Mouse (Mus musculus) layer of hippocampus, postnatal 10 days (tissue): ENCODE measurements around the gene Odf3b. TPM values are rescaled to one million over a fixed set of nuclear protein-coding genes. Genes with fewer than 3 reads are reported as not detected.
A peak's percentile ranks its signal among the peaks of the same experiment; 100 is the strongest.

Experiments used
- DNase-seq, 2 experiments: peaks; one replicate each; pipeline ENCODE4 v3.0.0; 2021; ENCODE audit warnings: low spot score in 2 of 2
- total RNA-seq, 2 experiments: library from RNA; stranded (reverse); gene quantifications; 2 replicates each; pipeline ENCODE4 v1.2.3; 2021

Odf3b gene
- total RNA-seq, 2 experiments from 2014 or later: 3.7 to 4.2 TPM

DNA sequence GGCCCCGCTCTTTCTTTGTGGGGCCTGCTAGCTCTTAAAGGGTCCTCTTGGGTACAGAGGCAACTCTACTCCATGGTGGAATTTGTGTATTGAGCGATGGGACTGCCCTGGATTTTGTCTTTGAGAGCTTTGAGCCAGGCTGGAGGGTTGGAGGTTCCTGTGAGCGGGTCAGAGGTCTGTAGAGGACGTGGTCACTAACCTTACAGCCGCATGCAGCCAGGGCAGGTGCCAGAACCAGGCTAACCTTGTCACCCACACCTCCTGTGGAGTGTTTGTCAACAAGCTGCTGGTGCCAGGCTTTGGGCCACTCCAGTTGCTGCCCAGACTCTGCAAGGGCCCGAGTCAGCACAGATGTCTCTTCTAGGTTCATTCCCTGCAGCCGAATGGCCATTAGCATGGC, 3.0 kb downstream of the Odf3b start:
- DNase-seq: no peak

DNA sequence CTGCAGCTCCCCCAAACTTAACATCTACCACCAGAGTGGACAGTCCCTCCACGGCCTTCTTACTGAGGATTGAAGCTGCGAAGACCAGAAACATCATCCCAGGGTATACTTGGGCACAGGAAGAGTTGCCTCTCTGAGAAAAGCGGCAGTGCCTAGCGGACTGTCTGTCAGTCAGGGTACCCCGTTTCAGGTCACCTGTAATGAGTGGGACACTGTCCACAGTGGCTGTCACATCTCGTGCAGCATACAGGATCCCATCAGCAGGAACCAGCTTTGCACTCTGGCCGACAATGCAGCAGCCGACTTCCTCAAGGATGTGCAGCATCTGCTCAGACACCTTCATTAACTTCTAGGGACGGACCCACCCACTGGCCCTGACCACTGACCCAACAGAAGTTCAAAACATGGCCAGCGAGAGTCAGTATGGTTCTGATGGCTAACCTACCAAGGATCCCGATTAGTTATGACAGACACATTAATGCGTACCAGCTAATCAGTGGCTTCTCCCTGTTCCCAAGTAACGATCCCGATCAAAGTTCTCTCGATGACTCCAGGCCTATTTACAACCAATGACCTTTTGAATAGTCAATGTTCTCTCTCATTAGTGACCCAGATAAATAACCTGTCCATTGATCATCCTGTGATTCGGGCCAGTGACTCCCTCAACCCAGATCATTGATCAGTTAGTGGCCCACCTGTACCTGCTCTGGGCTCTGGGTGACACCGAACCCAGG, 4.1 kb downstream of the Odf3b start:
- no peak for DNase-seq

GRCm38 (mm10) chr15:89374340-89374739, 4.7 kb downstream of the Odf3b start:
- no peak for DNase-seq

DNA sequence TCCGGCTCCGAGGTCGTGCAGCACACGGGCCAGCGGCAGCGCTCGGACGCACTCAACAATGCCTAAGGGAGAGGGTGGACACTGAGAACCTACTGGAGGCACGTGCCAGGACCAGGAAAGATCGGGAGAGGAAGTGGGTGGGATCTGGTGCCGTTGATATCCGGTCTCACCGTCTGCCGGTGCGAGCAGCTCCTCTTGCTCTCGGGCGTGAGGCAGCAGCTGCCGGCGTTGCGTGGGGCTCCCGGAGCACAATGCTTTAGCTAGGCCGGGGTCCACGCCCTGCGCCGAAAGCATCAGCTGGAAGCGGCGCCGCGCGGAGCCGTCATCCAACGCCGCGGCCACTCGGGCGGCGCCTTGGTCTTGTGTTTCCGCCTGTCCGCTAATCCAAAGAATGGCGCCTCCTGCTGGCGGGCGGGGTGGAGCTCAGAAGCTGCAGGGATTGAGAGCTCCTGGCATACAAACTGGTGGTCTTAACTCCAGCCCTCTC, 5.3 kb downstream of the Odf3b start, which contains the start of gene Sco2:
TSS of gene Sco2 (minus strand) at position 85 of the 487 bp plus-strand sequence.
- peak; percentile 97 to 98 for DNase-seq

DNA sequence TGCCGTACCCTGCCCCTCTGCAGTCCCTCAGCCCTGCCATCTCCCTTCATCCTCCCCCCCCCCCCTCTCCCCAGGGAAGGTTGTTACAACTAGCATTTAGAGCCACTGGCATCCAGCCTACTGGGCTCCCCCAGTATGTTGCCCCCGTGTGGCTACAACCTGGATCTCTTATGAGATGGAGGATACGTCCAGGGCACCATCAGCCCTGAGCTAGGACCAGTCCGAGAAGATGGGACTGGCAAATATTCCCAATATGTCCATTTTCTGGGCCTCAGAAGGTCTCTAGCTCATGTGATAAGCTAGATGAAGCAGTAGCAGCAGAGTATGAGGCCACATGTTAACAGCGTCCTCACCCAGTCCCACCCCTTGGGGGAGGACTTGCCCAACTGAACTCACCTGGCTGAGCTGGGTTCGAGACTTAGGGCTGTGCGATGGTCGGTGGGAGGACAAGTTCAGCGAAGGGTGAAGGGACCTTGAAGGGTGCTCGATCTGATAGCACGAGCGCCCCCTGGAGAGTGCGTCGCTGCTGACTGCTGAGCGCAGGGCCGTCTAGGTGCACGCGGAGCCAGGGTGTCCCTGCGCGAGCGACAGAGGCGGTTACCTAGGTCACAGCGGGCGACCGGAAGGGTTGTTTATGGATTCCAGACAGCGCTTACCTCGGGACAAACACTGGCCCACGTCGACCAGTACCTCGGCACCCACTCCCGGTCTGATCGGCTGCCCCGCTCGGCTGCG, 5.9 kb downstream of the Odf3b start:
- DNase-seq: peak; percentile 88 to 89

DNA sequence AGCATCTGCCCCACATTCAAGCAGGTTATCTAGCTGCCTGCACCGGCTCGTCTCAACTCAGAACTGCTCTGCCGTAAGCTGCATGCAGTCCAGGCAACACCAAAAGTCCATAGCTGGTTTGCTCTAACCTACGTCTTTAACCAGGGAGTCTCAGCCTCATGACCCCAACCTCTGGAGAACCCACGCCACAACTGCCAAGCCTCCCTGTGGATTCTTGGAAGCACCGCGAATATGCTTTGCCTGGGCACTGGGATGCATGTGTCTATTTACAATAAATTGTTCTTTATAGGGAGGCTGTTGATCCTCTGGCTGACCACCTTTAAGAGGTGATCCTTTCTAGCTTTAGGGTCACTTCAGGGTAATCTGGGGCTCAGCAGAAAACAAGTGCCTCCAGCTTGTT, 6.5 kb downstream of the Odf3b start:
- peak in 1 of 2 experiments; percentile 17 for DNase-seq

GRCm38 (mm10) chr15:89372068-89372467, 7.0 kb downstream of the Odf3b start:
- peak in 1 of 2 experiments; percentile 14 for DNase-seq

DNA sequence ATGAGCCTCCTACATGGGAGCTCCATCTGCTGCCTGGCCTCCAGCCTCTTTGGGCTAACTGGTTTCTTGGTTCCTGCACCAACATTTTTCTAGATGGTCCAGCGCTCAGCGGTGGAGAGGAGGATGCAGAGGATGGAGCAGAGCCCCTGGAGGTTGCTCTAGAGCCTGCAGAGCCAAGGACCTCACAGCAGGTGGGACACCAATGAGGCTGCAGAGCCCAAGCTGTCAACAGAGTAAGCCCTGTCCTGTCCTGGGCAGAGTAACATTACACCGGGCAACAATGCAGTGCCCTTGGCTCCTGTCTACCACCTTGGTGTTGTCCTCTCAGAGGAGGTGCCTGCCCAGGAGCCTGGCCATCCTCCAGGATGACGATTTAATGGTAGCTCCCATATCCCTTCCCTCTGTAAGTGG, 13.9 kb downstream of the Odf3b start:
- no peak for DNase-seq

- DNase-seq: no peak
Measured at GRCm38 (mm10) chr15:89363051-89363450, 16.0 kb downstream of the Odf3b start.

DNA sequence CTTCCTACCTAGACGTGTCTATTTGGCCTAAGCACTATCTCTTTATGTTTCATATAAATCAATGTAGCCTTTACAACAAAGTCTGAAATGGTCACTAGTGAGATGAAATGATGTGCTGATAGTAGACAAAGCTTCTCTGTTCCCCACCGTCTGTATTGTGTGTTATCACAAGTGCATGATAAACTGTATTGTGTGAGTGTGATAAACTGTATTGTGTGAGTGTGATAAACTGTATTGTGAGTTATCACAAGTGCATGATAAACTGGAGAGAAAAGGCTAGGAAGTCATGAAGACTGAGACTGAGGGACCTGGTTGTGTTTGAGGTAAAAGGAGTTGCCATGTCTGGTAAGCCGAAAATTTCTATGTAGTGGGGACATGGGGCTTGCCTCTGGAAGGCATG, 20.3 kb downstream of the Odf3b start:
- DNase-seq: no peak

GRCm38 (mm10) chr15:89356372-89356771, 22.7 kb downstream of the Odf3b start:
- peak; percentile 74 to 79 for DNase-seq

DNA sequence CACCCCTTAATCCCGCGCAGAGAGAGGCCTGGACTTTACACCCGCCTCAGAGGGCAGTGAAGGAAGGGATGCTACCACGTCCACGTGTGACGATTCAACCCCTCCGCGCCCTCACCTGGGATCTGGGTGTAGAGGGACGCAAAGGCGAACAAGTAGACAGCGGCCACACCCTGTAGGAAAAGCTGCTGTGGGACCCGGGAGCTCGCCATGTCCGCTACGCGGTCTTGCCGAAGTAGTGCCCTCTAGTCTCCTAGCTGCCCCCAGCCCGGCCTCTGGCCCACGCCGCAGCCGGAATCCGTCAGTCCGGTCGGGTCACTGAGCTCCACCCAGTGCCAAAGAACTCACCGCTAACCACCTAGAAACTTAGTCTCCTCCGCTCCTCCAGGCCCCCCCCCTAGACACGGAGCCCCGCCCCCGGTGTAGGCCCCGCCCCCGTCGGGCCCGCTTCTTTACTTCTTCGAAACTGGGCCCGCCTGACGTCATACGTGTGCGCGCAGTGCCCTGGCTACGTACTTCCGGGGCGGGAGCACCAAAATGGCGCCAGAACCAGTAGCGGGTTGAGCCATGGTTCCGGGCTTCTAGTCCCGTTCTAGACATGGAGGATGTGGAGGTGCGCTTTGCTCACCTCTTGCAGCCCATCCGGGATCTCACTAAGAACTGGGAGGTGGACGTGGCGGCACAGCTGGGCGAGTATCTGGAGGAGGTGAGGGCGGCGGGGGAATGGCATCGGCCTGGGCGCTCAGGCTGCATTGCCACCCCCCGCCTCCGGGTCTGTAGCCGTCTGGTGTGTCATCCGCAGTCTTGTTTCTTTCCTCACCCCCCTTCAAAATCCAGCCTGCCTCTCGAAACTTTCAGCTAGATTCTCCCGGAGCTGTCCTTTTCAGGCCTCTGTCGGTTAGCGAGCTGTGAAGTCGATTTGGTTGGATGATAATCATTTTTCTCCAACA, 23.6 kb downstream of the Odf3b start, which contains the start of the genes Lmf2 and Ncaph2:
TSS of gene Lmf2 (minus strand) at position 419 of the 947 bp plus-strand sequence.
TSS of gene Ncaph2 (plus strand) at position 479 of the 947 bp plus-strand sequence.
- peak; percentile 94 to 95 for DNase-seq

DNA sequence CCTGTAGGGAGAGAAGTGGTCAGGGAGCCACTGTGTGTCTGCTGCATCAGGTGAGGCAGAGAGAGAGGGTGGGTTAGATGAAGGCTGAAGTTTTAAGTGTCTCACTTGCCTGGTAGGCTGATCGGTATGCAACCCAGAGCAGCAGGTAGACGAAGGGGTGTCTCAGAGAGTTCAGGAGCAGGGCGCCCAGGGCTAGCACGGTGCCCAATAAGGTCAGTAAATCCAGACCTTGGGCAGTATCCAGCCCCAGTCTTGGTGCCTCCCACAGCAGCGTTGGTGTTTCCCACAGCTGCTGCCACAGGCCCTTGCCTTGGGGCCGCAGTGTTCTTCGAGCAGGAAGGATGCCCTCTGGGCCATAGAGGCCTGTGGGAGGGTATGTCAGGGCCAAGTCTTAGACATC, 24.6 kb downstream of the Odf3b start:
- no peak for DNase-seq

DNA sequence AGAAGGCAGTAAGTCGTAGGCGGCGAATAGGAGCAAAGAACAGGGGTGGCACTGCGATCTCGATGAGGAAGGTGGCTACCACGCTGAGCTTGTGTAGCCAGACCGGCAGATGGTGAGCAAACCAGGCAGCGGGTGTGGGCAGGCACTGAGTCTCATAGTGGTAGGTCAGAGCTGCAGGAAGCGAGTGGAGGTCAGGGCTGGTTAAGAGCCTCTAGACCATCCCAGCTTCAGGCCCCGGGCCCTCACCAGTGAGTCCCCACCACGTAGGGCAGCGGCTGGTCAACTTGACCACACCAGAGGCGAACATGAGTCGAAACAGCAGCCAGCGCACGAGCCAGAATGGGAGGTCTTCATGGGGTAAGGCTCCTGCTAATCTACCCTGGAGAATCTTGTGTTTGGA, 25.2 kb downstream of the Odf3b start:
- no peak for DNase-seq

DNA sequence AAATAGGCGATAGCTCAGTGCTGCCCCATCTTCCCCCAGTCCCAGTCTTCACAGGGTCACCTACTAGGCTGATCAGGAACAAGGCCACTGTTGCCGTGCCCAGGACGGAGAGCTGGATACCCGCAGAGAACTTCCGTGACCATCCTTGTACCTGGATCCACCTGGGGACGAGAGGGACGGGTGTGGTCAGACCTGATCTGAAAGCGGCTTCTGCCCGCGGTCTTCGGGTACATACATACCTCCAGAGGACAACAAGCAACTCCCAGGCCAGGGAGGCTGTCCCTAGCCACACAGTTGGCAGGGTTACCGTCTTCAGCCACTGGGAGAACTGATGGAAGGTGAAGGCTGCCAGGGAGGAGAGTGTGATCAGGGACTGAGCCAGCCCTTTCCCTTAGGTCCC, 26.3 kb downstream of the Odf3b start:
- no peak for DNase-seq

- no peak for DNase-seq
Measured at GRCm38 (mm10) chr15:89352054-89352453, 27.0 kb downstream of the Odf3b start.

DNA sequence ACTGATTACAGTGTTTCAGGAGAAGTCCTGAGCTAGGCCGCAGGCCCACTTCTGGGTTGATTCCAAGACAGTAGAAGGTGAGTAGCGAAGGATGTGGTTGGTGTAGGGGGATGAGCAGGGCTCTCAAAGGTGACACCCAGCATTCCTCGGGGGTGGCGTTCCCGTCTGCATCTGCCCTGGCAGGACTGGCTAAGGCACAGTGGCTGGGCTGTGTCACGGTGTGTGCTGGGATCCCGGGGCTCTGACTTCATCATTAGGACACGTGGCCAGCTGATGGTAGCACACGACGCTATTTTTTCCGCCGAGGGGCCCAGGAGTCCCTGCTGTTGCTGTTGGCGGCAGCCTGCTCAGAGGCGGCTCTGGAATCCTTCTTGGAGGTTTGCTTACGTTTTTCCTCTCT, 27.8 kb downstream of the Odf3b start:
- no peak for DNase-seq

GRCm38 (mm10) chr15:89350447-89350846, 28.6 kb downstream of the Odf3b start:
- DNase-seq: no peak

GRCm38 (mm10) chr15:89343325-89343724, 35.8 kb downstream of the Odf3b start:
- DNase-seq: no peak

GRCm38 (mm10) chr15:89341678-89342077, 37.4 kb downstream of the Odf3b start:
- DNase-seq: no peak

GRCm38 (mm10) chr15:89340136-89340535, 38.9 kb downstream of the Odf3b start:
- no peak for DNase-seq
